Mouse (Mus musculus) T-helper 1 cell (primary cell): Measurements from ENCODE around the gene Aspdh.

Experiments
- in situ Hi-C: fragments of 300-600 bp; cut with MboI, MseI; formaldehyde crosslinking; loops from one replicate; pipeline ENCODE4 v1.15.1; 2025; ENCODE audit warnings: high pct_unique_total_duplicates

Aspdh gene

GRCm38 (mm10) chr7:44465111-44465510, at the start of gene Aspdh:
TSS of gene Aspdh (plus strand) at chr7:44465391.
- in situ Hi-C loops: loop anchor here (5.0 kb wide), 1 partner anchor 63 kb away; no protein-coding TSS in a partner anchor

GRCm38 (mm10) chr7:44427666-44428065, 37.5 kb upstream of the Aspdh start:
- in situ Hi-C loops: no loop called here

DNA sequence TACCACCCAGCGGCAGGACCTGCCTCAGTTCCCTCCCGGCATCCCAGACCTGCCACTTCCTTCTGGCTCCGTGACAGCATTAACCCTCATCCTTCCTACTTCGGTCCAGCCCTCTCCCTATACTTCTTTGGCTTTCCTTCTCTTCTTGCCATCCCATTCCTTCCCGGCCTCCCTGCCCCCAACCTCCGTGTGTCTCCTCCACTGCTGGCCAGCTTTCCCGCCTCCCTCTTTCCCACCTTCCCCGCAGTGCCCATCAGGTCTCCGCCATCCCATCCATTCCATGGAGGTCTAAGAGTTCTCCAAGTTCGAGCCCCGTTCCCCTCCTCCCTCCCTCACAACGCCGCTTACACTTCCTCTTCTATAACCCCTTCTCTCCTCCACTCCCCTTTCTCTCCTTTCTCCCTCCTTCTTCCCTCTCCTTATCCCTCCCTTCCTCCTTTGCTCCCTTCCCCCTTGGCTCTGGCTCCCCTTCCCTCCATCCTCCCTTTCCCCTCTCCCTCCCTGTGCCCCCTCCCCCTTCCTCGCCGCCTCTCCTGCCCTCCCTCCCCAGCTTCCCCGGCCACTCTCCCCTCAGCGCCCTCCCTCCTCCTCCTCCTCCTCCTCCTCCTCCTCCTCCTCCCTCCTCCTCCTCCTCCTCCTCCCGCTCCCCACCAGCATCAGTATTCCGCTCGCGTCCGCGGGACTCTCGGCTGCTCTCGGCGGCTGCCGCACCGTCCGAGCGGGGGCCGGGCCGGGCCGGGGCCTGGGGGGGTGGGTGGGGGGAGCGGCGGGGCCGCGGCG, 36.8 kb upstream of the Aspdh start:
- in situ Hi-C loops: no loop called here

DNA sequence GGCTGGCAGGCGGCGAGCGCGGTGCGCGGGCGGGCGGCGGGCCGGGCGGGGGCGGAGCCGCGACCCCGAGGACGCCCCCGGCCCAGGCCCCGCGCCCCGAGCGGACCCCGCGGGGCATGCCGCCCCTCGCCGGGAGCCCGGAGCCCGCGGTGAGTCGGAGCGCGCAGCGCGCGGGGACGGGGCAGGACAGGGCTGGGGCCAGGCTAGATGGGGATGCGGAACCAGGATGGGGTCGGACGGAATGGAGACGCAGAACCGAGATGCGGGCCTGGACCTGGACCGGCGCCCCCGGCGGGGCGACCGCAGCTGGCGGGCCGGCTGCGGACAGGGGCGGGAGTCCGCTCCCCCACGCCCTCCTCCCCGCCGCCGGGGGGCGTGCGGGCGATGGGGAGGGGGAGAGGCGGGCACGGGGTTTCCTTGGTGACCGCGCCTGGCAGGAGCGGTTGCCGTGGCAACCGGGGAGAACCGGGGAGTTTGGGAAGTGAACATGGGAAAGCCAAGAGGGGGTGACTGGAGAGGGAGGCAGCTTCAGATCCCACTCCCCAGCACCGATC, 36.1 kb upstream of the Aspdh start, which contains the start of gene Lrrc4b:
Lrrc4b (plus strand) TSS at position 51 of the 554 bp plus-strand sequence.
- in situ Hi-C loops: no loop called here

DNA sequence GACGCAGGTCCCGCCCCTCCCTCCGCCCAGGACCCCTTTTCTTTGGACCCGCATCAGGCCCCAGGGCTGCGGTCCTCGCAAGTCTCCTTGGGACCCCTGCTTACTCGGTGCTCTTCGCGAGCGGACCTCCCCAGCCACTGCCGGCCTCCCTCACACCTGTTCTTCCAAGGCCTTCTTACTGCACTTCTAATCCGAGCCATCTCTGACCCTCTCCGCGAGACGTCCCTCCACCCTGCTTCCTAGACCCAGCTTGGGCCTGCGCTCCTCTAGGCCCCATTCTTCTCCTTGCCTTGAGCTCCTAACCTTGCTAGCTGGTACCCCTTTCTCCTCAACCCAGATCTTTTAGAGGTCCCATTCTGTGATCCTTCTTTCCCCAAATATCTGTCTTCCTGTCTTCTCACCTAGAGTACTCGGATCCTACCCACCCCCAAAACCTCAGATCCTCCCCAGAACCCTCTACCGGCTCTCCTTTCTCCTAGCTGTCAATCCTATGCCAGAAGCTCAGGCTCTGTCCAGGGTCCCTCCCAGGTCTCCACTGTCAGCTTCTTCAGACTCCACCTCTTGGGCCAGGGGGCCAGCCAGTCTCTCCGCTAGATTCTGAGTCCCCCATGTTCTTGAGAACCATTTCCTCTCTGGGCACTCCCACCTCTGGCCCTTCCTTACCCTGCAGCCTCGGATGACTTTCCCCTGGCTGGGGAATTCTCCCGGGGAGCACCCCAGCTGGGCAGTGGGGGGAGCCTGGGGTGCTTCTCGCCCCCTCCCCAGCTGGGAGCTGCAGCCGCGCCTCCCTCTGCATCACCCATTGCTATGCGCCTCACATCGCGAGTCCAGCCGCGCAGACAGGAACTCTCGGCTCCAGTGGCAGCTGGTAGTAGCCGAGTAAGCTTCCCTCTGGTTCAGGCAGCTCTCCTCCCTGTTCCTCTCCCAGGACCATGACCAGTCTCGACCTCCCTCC, 35.4 kb upstream of the Aspdh start:
- in situ Hi-C loops: no loop called here

GRCm38 (mm10) chr7:44432550-44432949, 32.6 kb upstream of the Aspdh start:
- in situ Hi-C loops: no loop called here

GRCm38 (mm10) chr7:44433371-44433770, 31.8 kb upstream of the Aspdh start:
- in situ Hi-C loops: no loop called here

DNA sequence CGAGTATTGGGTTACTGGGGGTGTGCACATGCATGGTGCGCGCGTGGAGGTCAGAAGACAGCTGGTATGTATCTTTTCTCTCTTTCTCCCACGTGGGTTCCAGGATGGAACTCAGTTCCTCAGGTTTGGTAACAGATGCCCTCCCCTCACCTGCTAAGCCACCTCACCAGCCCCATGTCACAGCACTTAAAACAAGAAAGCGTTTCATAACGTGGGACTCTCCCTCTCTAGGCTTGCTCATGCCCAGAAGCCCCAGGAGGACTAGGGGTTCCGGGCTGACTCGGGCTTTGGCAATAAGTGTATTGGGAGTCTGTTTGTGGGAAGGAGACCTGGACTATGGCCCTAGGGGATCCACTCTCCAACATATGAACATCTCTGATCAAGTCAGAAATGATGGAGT, 31.1 kb upstream of the Aspdh start:
- in situ Hi-C loops: no loop called here

DNA sequence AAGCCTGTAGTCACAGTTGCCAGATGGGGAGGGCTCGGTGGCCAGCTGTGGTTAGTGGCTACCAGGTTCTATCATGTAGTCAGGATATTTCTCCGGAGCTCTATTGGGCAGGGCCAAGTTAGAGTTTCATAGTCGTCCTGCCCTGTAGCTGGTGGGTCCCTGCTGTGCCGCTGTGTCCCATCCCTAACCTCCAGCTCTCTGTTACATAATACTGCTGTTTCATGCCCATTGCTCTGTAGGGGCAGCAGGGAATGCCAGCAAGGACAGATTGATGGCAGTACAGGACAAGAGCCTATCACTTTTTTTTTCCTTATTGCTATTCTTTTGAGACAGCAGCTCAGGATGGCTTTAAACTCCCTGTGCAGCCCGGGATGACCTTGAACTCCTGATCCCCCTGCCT, 29.4 kb upstream of the Aspdh start:
- in situ Hi-C loops: no loop called here

- in situ Hi-C loops: no loop called here
These were observed 28.9 kb upstream of the Aspdh start for GRCm38 (mm10) chr7:44436267-44436666.

DNA sequence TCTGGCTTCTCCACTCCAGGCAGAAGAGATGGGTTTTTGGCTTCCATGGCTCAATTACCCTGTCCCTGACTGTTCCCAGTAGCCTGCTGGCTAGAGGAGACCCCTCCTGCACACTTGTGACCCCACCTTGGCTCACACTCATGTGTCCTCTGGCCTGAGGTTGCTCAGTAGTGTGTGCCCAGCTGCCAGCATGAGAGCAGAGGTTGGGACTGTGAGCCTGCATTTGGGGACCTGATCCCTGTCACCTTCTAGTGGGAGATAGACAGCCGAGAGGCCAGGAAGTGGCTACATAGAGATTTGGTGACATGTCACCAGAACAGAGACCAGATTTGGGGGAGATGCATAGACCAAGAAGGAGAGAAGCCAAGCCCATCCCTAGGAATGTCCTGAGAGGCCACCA, 28.0 kb upstream of the Aspdh start:
- in situ Hi-C loops: no loop called here

GRCm38 (mm10) chr7:44437933-44438332, 27.3 kb upstream of the Aspdh start:
- in situ Hi-C loops: no loop called here

DNA sequence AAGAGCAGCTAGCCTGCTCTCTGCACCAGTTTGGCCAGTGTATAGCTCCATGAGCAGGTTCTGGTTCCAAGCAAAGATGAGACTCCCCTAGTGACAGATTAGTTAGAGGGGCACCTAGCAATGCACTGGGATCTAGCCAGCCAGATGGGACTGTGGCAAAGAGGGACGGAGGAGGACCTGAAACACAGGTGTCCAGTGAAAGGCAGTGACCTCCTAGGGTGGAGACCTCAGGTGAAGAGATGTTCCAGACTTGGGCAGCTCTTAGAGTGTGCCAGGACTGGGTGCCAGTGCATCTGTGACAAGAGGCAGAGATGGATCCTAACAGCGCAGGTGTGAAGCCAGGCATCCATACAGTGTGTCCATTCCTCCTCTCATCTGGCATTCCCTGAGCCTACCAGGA, 25.5 kb upstream of the Aspdh start:
- in situ Hi-C loops: no loop called here

- in situ Hi-C loops: no loop called here
These were observed 24.7 kb upstream of the Aspdh start for GRCm38 (mm10) chr7:44440479-44440878.

- in situ Hi-C loops: no loop called here
These were observed 24.0 kb upstream of the Aspdh start for GRCm38 (mm10) chr7:44441180-44441579.

GRCm38 (mm10) chr7:44441648-44442109, 23.5 kb upstream of the Aspdh start:
- in situ Hi-C loops: no loop called here

GRCm38 (mm10) chr7:44442407-44442821, 22.8 kb upstream of the Aspdh start:
- in situ Hi-C loops: no loop called here

- in situ Hi-C loops: no loop called here
These were observed 21.7 kb upstream of the Aspdh start for GRCm38 (mm10) chr7:44443268-44444173.

GRCm38 (mm10) chr7:44444886-44445527, 20.2 kb upstream of the Aspdh start:
- in situ Hi-C loops: no loop called here

DNA sequence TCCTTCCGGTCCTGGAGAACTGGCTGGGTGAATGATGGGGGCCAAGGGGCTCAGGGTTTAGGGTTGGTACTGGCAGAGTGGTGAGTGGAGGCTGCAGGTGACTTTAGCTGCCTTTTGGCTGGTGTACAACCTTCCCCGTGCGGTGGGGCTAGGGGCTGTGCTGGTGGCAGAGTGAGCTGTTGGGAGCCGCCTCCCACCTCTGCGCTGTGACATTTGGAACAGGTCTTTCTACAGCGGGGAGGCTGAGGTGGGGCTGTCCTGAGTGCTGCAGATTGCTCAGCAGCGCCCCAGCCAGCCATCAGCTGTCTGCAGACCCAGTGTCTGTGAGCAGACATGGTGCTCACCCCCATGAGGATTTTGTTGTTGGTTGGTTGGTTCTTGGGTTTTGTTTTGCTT, 19.7 kb upstream of the Aspdh start:
- in situ Hi-C loops: no loop called here
